Mouse (Mus musculus) frontal cortex, adult (tissue): ENCODE data around the gene Mmd2.

Experiments
- ATAC-seq: cut with Nextera tagmentation; 2 replicates; pipeline ENCODE4 v1.9.2; 2017; ENCODE audit warnings: mild to moderate bottlenecking, moderate library complexity, mixed read lengths; ENCODE audit not compliant: low TSS enrichment

Mmd2 gene

DNA sequence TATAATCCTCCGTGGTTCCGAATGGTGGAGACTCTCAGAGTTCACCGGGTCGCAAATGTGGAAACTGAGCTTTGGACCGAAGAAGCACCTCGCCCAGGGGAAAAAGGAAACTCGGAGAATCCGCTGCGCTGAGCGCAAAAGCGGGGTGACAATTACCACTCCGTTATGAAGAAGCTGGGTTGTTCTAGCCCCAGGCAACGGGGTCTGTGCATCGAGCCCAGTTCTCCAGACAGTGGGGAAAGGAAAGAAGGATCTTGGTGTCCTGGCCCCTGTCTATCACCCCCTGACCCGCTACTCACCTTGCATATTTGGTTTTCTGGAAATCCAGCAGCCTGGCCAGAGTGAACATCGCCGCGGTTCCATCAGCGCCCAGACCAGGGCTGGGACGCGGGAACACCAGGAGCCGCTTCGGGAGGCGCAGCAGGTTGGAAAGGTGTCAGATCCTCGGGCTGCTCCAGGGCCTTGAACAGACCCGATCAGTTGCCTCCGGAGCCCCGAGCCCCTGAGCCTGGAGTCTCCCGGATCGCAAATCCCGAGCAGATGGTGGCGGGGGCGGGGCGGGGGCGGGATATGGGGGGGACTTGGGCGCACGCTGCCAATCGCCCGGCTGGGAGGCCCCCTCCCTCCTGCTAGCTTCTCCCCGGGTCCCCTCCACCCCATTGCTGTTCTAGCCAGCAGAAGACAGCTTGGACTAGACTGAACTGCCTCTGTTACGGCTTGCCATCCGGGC is at the start of gene Mmd2:
Mmd2 (minus strand) TSS at position 542 of the 730 bp plus-strand sequence.
- peak; percentile 80 for ATAC-seq

DNA sequence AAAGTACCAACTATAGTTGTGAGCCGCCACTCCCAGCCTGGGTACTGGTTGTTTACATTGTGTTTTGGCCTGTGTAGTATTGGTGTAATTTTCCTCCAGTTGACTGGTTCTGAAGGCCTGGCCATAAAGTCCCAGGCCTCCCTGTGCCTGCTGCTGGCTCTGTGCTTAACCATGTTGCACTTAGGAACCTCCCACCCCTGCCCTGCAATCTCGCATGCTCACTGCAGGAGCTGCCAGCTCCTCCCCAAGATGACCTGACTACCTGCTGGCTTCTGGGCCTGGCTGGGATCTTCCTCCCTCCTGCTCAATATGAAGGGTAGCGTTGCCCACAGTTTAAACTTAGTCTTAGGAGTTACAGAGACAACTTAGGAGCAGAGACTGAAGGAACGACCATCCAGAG is 43.7 kb upstream of the Mmd2 start:
- ATAC-seq = no peak

DNA sequence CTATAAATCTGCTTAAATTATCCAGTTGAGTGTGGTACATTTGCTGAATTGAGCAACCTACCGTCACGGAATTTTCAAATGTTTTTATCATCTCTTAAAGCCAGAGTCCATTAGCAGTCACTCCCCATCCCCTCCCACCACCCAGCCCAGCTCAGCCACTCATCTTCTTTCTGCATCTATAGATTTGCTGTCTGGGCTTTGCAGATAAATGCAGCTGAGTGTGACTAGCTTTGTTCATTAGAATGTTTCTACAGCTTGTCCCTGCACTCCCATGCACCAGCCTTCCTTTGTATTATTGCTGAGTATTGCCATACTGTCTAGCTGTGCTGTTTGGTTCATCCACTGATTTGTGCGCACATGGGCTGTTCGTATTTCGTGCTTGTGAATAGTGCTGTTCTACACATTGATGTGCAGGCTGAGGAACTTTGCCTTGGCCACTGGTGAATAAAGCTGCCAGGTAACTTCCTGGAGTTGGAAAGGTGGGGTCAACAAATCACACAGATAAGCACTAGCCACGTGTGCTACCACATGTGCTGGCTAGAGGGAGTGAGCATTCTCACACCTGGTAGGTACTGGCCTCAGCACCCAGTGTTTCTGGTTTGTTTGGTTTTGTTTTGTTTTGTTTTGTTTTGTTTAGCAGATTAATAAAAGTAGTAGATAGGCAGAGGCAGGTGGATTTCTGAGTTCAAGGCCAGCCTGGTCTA is 42.3 kb upstream of the Mmd2 start:
- no peak for ATAC-seq

DNA sequence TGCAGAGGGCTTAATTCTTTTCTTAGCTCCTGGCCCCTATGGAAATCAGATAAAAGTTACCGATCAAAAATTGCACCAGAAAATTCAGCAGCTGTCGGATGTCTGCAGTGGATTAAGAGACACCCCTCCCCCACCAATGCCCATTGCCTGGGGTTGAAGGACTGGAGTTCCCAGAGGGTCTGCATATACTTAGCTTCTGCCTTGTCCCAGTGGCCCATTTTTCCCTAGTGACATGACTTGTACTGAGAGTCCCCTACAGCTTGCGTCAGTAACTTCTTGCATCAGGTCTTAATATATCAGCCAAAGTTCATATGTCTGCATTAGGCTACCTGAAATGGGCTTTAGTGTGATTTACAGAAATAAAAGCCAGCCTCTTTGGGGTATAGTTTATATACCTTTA is 41.8 kb upstream of the Mmd2 start:
- ATAC-seq = no peak

DNA sequence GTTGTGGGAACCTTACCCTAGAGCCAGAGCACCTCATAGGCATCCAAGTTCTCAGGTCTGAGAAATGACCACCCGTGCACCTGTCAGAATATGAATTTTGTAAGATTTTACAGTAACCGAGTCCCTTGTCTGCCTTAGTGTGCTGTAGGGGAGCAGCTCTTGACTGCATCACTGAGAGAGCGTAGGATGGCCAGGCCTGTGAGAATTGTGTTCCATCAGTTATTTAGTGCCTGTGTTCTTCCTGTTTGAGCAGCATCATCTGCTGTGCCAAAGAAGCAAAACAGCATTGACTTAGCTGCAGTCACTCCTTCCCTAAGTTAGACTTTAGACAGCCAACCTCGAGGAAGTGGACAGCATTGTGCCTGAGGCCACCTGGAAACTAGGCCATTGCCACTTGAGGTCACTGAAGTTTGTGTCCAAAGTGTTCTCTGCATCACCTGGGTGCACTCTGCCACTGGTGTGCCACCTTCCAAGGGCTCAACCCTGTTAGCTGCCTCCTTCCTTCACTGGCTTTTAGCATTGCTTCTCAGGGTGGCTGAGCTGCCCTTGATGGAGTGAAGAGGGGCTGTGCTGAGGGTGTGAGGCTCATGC is 41.0 kb upstream of the Mmd2 start:
- ATAC-seq = no peak

DNA sequence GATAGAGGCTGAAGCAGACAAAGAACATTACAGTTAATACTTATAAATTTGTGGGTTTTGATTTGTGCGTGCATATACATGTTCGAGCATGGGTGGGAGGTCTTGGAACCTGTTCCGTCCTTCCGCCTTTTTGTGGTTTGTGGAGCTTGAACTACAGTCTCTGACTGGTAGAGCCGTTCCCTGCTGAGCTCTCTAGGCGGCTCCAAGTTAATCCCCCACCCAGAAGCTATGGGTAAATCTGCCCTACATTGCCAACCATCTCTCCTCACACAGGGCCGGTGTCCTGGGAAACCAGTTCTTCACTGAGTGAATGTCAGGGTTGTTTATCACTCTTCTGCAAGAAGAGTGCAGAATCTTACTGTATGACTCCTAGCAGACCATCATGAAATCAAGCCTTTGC is 39.6 kb upstream of the Mmd2 start:
- ATAC-seq = no peak

DNA sequence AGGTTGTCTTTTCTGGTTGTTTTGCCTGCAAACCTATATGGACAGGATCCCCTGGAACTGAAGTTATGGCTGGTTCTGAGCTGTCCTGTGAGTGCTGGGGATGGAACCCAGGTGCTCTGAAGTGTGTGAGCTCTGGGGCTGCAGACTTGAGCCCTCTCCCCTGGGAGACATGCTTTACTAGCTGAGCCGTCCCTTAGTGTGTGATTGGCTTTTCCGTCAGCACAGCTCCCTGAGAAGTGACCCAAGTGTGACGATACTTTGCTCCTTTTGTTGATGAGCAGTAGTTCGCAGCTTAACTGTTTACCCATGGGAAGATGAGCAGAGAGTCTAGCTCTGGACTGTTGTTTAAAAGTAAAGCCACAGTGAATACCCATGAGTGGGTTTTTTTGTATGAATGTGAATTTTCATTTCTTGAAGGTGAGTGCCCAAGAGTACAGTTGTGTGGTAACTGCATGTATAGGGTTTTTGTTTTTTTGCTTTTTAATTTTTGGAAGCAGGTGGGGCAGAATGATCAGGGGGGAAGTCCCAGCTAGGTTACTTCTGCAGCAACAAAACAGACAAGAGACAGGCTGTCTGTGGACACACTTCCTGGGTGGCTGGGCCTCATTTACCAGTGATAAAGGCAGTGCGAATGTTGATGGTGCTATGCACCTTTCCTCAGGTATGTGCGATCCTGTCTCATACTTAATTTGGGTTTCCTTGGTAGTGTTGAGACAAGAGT is 32.9 kb upstream of the Mmd2 start:
- ATAC-seq = no peak

DNA sequence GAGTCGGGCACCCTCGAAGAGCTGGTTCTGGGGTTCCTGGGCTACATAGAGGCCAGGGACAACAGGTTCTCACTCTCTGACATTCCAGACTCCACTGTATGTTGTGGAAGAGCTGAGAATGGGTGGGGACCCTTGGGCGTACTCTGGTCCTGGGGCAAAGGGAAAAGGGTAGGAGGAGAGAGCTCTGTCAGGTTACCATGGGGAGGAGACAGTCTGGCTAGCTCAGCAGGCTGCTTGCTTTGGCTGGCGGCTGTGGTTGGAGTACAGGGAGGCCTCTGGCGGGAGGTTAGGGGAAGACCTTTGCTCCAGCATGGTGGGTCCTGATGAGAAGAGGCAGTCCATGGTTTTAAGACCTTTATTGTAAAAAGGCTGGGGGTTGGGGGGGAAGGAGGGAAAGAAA is 31.5 kb upstream of the Mmd2 start:
- ATAC-seq = no peak

DNA sequence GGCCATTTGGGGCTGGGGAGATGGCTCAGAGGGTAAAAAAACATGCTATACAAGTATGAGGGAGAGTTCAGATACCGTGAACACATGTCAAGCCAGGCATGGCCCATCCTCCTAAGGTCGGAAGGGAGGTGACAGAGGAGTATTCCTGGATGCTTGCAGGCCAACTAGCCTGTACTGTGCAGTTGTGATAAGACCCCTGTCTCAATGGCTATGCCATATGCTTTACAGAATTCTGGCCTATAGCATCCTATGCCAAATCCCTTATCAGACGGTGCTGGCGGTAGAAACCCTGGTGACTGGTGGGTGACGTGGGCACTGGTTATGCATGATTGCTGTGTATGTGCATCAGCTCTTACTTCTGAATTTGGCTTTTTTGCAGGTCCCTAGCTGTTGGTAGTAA is 29.2 kb upstream of the Mmd2 start:
- no peak for ATAC-seq

DNA sequence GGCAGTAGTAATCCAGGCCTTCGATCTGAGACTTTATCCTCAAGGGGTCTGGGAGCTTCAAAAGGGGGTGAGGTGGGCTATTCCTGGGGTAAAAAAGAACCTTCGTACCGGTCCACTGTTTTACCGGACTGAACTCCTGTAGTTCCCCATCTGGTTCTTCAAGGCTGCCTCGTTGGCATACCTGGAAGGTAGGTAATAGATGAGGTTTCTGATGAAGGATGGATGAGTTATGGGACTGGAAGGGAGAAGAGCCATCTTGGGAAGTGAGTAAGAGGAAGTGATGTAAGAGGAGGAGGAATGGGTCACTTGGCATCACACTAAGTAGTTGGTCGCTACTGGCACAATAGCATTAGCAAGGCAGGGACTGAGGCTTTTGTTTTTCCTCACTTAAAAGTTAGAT is 21.6 kb upstream of the Mmd2 start:
- no peak for ATAC-seq

DNA sequence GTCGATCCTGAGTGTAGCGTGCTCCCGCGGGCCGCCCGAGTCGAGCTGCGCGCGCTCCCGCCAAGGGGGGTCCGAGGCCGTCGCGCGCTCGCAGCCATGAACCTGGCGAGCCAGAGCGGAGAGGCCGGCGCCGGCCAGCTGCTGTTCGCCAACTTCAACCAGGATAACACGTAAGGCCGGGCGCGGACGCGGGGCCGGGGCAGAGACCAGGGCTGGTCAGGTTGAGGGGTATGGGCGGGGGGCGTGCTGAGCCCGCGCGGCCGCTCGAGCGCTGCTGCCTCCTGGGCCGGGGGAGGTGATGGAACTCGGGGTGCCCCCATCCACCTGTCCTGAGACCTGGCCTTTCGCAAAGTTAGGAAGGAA is 21.0 kb upstream of the Mmd2 start:
- peak; percentile 43 for ATAC-seq

DNA sequence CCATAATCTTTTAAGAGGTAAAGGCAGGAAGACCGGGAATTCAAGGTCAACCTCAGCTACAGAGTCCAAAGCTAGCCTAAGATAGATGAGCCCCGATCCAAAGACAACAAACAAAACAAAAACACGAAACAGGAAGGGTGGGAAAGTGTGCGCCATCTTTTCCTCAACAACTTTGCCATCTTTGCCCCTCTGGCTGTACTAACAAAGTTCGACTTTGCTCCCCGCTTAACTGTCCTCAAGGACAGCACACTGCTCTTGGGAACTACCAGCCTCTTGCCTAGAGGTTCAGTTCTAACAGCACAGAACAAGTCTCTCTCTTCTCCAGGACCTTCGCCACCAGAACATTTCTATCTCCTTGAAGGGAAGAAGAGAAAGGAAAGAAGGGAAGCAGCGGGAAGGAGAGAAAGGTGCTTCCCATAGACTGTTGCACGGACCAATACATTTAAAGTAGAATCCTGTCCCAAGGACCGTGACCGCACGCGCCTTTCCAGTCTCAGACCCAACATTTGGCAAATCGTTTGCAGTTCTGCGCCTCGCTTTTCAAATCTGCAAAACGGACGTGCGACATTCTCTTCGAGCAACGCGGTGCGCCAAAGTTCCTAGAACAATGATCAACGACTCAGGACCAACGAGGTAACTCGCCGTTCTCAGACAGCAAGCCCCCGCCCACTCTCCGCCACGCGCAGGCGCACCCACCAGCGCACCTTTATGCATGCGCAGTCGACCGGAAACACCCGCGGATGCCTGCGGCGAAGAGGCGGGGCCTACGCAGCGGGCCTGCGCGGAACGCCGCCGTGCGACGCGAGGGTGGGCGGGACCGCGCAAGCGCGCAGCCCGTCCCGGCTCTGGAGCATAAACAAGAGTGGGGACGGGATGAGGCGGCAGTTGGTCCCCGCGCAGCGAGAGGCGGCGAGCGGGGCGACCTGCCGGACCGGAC is 20.4 kb upstream of the Mmd2 start:
- peak; percentile 96 for ATAC-seq

DNA sequence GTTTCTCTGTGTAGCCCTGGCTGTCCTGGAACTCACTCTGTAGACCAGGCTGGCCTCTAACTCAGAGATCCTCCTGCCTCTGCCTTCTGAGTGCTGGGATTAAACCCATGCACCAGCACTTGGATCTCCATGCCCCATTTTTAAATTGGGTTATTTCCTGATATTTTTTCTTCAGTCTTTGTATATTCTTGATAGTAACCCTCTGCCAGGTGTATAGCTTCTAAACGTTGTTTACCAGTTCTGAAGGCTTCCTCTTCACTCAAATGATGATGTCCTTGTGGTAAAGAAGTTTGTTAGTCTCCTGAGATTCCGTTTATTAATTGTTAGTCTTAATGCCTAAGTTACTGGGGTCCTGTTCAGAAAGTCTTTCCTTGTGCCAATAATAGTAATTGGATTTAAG is 18.8 kb upstream of the Mmd2 start, which contains the start of gene Wipi2:
Wipi2 (plus strand) TSS at position 301 of the 400 bp plus-strand sequence.
- no peak for ATAC-seq

DNA sequence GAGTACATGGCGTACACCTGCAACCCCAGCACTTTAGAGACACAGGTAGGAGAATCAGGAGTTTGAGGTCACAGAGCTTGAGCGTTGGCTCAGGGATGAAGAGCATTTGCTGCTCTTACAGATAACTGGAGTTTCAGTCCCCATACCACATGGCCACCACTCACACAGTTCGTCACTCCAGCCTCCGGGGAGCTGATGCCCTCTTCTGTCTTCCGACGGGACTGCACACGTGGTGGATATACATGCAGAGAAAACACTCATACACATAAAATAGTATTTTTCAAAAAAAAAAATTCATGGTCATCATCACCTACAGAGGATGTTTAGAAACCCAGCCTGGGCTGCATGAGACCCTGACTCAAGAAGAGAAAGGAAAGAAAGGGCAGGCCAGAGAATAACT is 14.5 kb upstream of the Mmd2 start:
- ATAC-seq = no peak

DNA sequence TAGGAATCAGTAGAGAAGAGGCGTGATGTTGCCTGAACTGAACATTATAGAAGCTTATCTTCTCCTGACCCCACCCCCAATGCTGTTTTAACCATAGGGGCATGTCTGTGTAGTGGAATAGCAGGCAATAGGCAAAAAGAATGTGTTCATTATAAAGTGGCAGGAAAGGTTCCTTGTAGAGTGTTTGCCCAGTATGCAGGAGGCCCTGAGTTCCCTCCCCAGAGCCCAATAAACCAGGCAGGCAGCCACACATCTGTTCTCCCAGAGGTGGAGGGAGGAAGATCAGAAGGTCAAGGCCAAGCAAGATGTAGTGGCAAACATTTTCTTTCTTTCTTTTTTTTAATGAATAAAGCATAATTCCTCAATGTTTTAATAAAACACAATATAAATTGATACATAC is 13.5 kb upstream of the Mmd2 start:
- no peak for ATAC-seq

DNA sequence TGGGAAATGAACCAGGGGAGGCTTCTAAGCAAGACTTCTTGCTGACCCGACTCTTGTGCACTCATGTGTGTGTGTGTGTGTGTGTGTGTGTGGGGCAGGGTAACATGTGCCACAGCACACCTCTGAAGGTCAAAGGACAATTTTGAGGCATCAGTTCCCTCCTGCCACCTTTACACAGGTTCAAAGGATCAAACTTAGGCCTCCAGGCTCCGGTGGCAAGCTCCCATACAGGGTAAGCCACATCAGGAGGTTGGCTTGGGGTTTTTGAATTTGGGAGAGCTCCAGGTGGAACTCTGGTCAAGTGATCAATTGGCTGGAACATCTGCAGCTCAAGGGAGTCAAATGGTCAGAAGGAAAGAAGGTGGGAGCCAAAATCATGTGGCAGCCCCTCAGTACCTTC is 12.8 kb upstream of the Mmd2 start:
- no peak for ATAC-seq

DNA sequence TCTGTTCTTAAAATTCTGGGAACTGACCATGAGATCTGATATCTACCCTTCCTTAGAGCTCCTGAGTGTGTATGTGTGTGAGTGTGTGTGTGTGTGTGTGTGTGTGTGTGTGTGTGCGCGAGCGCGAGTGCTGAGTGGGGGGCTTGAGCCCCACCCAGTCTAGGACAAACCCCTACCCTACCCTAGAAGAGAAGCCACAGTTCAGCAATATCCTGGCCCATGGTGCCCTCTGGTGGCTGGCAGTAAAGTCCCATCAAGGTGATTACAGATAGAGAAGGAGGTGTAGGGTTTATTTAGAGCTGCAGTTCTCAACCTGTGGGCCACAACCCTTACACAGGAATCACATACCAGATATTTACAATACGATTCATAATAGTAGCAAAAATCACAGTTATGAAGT is 11.3 kb upstream of the Mmd2 start:
- peak; percentile 59; the same call in 1 of the 2 replicates for ATAC-seq

DNA sequence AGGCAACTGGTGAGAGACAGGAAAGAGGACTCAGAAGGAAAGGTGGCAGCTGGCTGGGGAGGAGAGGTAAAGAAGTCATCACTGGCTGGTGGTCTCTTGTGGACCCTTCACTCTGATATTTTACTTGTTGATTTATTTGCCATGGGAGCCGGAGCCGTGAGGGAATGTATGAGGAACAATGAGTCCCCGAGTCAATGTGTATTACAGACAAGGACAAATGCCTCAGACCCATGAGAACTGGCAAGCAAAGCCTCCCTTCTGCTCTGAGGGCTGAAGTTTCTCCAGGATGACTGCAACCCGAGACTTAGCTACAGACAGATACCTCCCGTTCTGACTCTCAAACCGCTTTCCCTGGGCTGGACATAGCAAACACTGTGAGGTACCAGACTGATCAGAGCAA is 7.7 kb upstream of the Mmd2 start:
- ATAC-seq = no peak

DNA sequence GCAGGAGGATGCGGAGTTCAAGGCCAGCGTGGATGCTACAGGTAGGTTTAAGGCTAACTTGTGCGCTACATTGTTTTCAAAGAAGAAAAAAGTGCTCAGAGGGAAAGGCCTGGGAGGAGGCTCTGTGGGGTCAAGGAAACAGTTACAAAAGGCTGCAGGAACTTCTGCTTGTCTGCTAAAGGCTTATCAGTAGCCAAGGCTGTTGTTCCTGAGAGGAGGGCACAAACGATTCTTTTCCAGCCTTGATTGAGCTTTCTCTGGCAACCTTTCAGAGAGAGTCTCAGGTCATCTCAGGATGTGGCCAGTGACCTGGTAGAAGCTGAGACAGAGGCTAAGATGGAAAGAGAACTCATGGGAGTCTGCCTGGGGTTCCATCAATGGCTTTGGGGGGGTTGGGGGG is 7.0 kb upstream of the Mmd2 start:
- no peak for ATAC-seq

DNA sequence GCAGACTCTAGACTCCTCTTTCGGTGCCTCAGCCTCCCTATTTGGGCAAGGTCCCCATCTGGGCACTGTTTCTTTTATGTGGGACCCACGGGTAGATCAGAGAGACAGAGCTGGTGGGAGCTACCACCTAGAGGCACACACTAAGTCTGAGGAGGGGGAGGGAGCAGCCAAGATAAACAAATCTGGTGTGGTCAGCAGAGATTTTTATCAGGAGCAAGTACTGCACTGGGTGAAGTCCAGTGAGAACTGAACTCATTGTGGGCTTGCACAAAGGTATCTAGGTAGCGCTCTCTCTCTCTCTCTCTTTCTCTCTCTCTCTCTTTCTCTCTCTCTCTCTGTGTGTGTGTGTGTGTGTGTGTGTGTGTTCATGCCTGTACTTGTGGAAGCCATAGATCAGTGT is 5.9 kb upstream of the Mmd2 start:
- no peak for ATAC-seq

DNA sequence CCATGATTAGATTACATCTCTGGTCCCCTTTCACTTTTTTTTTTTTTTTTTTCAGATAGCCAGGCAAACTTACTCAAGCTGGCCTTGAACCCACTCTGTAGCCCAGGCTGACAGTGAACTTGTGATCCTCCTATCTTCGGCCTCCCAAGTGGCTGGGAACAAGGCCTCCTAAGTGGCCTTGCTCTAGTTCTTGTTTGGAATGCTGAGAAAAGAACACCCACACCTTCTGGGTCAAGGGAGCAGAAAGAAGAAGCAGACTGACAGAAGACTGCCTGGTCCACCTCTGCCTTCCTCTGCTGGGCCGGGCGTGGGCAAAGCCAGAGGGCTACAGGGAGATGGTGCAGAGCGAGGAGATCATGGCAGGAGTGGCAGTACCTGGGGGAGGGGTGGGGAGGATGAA is 1.8 kb upstream of the Mmd2 start:
- no peak for ATAC-seq

DNA sequence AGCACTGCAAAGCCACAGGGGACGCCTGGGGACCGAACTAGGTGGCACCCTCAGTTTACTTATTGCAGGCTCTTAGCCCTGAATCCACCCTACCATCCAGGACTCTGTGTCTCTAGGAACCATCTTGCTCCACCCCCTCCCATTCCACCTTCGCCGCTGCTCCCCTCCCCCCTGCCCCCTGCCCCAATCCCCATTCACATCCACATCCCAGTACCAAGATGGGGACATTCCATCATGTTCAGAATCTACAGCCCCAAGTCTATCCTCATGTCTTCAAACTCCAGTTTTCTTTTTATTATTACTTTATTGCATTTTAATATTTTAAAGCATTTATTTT is 357 bp upstream of the Mmd2 start:
- no peak for ATAC-seq
